Mouse (Mus musculus) MEL (cell line): ENCODE results near the gene Zfp738. TPM values are rescaled to one million over a fixed set of nuclear protein-coding genes. Genes with fewer than 3 reads are reported as not detected.
A peak's percentile ranks its signal among the peaks of the same experiment; 100 is the strongest.

ENCODE experiments used
- DNase-seq: peaks from one replicate; pipeline ENCODE4 v3.0.0; 2011; ENCODE audit warnings: low read depth, low spot score
- H3K27ac ChIP-seq: 2 replicates; pipeline ENCODE4 v1.5.1; 2012; ENCODE audit warnings: low read depth, mild to moderate bottlenecking, control low read depth, low read length, moderate library complexity; ENCODE audit not compliant: control insufficient read depth
- H3K27me3 ChIP-seq, 2 experiments: fragments of 150-350 bp in 1 of 2; sonication (generic) in 1 of 2; 2 replicates each; pipeline ENCODE4 v1.6.1; 2012; ENCODE audit warnings: low read length in 2 of 2, mild to moderate bottlenecking in 2 of 2, improper control_type of control experiment in 1 of 2, moderate library complexity in 1 of 2; ENCODE audit not compliant: insufficient read depth in 2 of 2, control insufficient read depth in 1 of 2
- H3K36me3 ChIP-seq, 2 experiments: 2 replicates each; pipeline ENCODE4 v1.6.1; 2012 to 2014; ENCODE audit warnings: low read length in 2 of 2, improper control_type of control experiment in 1 of 2, inconsistent platforms in 1 of 2, mild to moderate bottlenecking in 1 of 2; ENCODE audit not compliant: insufficient read depth in 2 of 2, control insufficient read depth in 1 of 2
- H3K4me1 ChIP-seq, 2 experiments: fragments of 150-350 bp in 1 of 2; sonication (generic) in 1 of 2; 2 replicates each; pipeline ENCODE4 v1.6.1; 2012; ENCODE audit warnings: low read length in 2 of 2, improper control_type of control experiment in 1 of 2, mild to moderate bottlenecking in 1 of 2; ENCODE audit not compliant: insufficient read depth in 2 of 2, control insufficient read depth in 1 of 2
- H3K4me3 ChIP-seq, 2 experiments: fragments of 150-350 bp in 1 of 2; sonication (generic) in 1 of 2; 2 replicates each; pipeline ENCODE4 v1.5.1; 2012; ENCODE audit warnings: low read depth in 2 of 2, low read length in 2 of 2, mild to moderate bottlenecking in 2 of 2, moderate library complexity in 2 of 2, control low read depth in 1 of 2, improper control_type of control experiment in 1 of 2; ENCODE audit not compliant: control insufficient read depth in 1 of 2, insufficient read depth in 1 of 2
- H3K79me2 ChIP-seq: 2 replicates; pipeline ENCODE4 v1.6.1; 2012; ENCODE audit warnings: mild to moderate bottlenecking, low read length, moderate library complexity; ENCODE audit not compliant: control insufficient read depth, poor library complexity, insufficient read depth
- H3K9ac ChIP-seq: 2 replicates; pipeline ENCODE4 v1.6.1; 2012; ENCODE audit warnings: low read depth, mild to moderate bottlenecking, control low read depth, low read length, moderate library complexity; ENCODE audit not compliant: control insufficient read depth, poor library complexity, severe bottlenecking
- H3K9me3 ChIP-seq: fragments of 150-350 bp; sonication (generic); replicated peaks from 2 replicates; pipeline ENCODE4 v1.6.1; 2012; ENCODE audit warnings: mild to moderate bottlenecking, low read length, improper control_type of control experiment, moderate library complexity; ENCODE audit not compliant: insufficient read depth
- CTCF ChIP-seq, 3 experiments: IDR thresholded peaks in 2 of 3; conservative IDR thresholded peaks in 1 of 3; 2 replicates each; pipeline ENCODE4 v1.5.1; 2011 to 2012; ENCODE audit warnings: low read length in 3 of 3, low read depth in 2 of 3, mild to moderate bottlenecking in 2 of 3, improper control_type of control experiment in 1 of 3, inconsistent platforms in 1 of 3, mixed read lengths in 1 of 3, moderate library complexity in 1 of 3; ENCODE audit not compliant: control insufficient read depth in 1 of 3, insufficient read depth in 1 of 3, poor library complexity in 1 of 3, severe bottlenecking in 1 of 3
- ELF1 ChIP-seq: IDR thresholded peaks from 2 replicates; pipeline ENCODE4 v1.6.1; 2014; ENCODE audit warnings: low read depth, mild to moderate bottlenecking, inconsistent platforms, low read length, improper control_type of control experiment, moderate library complexity
- HCFC1 ChIP-seq: IDR thresholded peaks from 2 replicates; pipeline ENCODE4 v1.6.1; 2012; ENCODE audit warnings: low read depth, mild to moderate bottlenecking, inconsistent platforms, low read length, improper control_type of control experiment, moderate library complexity
- JUND ChIP-seq: IDR thresholded peaks from 2 replicates; pipeline ENCODE4 v1.6.1; 2011; ENCODE audit warnings: low read depth, mild to moderate bottlenecking, improper control_type of control experiment, low read length
- MAZ ChIP-seq: IDR thresholded peaks from 2 replicates; pipeline ENCODE4 v1.6.1; 2012; ENCODE audit warnings: low read depth, mild to moderate bottlenecking, inconsistent platforms, low read length, improper control_type of control experiment
- MYB ChIP-seq: IDR thresholded peaks from 2 replicates; pipeline ENCODE4 v1.6.1; 2011; ENCODE audit warnings: mild to moderate bottlenecking, low read depth, low read length, improper control_type of control experiment
- MYC ChIP-seq: IDR thresholded peaks from 2 replicates; pipeline ENCODE4 v1.6.1; 2011; ENCODE audit warnings: low read depth, mild to moderate bottlenecking, low read length, improper control_type of control experiment, moderate library complexity
- NRF1 ChIP-seq: IDR thresholded peaks from 2 replicates; pipeline ENCODE4 v1.6.1; 2014; ENCODE audit warnings: low read depth, mild to moderate bottlenecking, inconsistent platforms, low read length, improper control_type of control experiment, moderate library complexity; ENCODE audit not compliant: poor library complexity, insufficient read depth, severe bottlenecking
- POLR2A ChIP-seq, 2 experiments: IDR thresholded peaks; 2 replicates each; pipeline ENCODE4 v1.6.1; 2011 to 2012; ENCODE audit warnings: low read length in 2 of 2, mild to moderate bottlenecking in 2 of 2, control low read depth in 1 of 2, improper control_type of control experiment in 1 of 2, low read depth in 1 of 2, moderate library complexity in 1 of 2; ENCODE audit not compliant: control insufficient read depth in 1 of 2, insufficient read depth in 1 of 2, poor library complexity in 1 of 2
- SIN3A ChIP-seq: IDR thresholded peaks from 2 replicates; pipeline ENCODE4 v1.6.1; 2012; ENCODE audit warnings: low read length, improper control_type of control experiment, inconsistent platforms
- USF1 ChIP-seq: IDR thresholded peaks from 2 replicates; pipeline ENCODE4 v1.6.1; 2014; ENCODE audit warnings: low read depth, mild to moderate bottlenecking, inconsistent platforms, low read length, improper control_type of control experiment, moderate library complexity
- ZNF384 ChIP-seq: IDR thresholded peaks from 2 replicates; pipeline ENCODE4 v1.6.1; 2012; ENCODE audit warnings: low read depth, mild to moderate bottlenecking, inconsistent platforms, low read length, improper control_type of control experiment
- polyA plus RNA-seq, 2 experiments: library from polyadenylated mRNA; stranded (reverse) in 1 of 2; unstranded in 1 of 2; fragments of >175 nt in 1 of 2; fragments of >200 nt in 1 of 2; gene quantifications; 2 replicates each; pipeline versions ENCODE4 v1.2.1 to v1.2.4; 2012; ENCODE audit warnings: low replicate concordance in 2 of 2, low read depth in 1 of 2; ENCODE audit not compliant: insufficient read length in 2 of 2, insufficient read depth in 1 of 2, missing spikeins in 1 of 2
- total RNA-seq: library from RNA; depleted of rRNA; stranded (reverse); fragments of 300-350 nt; gene quantifications from 2 replicates; pipeline ENCODE4 v1.2.3, GENCODE M21; 2012; rRNA removed

Zfp738 gene
- total and polyA plus RNA-seq, 3 experiments: 2.0 to 2.4 TPM; not detected in 1

DNA sequence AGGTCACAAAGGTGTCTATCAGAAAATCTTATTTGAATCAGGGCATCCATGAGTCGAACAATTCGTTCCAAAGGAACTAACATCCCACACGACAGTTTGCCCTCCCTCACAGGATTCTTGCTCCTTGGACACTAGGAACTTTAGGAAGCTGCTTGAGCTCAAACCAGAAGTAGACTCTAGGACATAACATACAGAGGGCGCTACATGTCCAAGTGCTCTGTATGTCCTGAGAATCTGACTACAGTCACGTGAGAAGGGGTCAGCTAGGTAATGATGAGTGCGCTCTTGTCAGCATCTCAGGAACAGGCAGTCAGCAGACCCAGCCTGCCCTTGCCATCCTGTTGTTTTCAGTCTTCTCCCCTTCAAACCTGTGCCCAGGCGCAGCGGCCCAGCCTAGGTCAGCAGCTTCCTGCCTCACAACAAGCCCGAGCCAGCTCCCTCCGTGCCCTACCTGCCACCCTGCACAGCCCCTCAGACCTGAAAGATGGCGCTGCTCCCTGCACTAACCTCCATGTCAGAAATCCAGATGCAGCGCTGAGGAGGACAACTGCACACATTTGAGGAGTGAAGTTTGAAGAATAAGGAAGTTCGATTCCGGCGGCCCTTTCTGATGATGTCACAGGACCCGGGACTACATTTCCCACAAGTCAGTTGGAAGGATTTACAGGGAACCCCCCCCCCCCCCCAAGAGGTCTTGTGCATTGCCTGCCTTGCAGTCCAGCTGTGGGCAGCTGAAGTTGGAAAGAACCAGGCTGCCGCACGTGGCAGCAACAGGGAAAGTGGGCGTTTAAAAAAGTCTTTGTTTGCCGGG is 77.6 kb downstream of the Zfp738 start, which contains the start of gene Zfp729b:
Zfp729b (minus strand) TSS at position 642 of the 811 bp plus-strand sequence.
- peak; percentile 90 for DNase-seq
- Histone ChIP-seq H3K4me3 (peak within 1 kb of the TSS; percentile 62 to 67), H3K79me2 (no peaks in the 10 kb centered on the region), H3K9ac (peak within 1 kb of the TSS; percentile 34), H3K4me1 (no peaks in the 10 kb centered on the region), H3K36me3 (no peaks in the 10 kb centered on the region), H3K27me3 (no peaks in the 10 kb centered on the region), H3K9me3 (no peaks in the 10 kb centered on the region), H3K27ac (no peak within 1 kb of the TSS)
- TF ChIP-seq ELF1 (peak; percentile 66), SIN3A (peak; percentile 66), POLR2A (IDR thresholded peaks at IDR 0.05; ENCODE audit: control insufficient read depth in 1 of 2, insufficient read depth in 1 of 2, low read depth in 1 of 2, low read length in 2 of 2, poor library complexity in 1 of 2) (peak in 1 of 2 experiments; percentile 19; a peak in 1 of 4 replicates), MYC (no peak), MAZ (no peak), NRF1 (no peak), JUND (no peak), CTCF (IDR thresholded peaks at IDR 0.05 in 2 of 3, conservative IDR thresholded peaks at IDR 0.05 in 1 of 3; ENCODE audit: control insufficient read depth in 1 of 3, insufficient read depth in 1 of 3, low read depth in 2 of 3, low read length in 3 of 3, poor library complexity in 1 of 3, severe bottlenecking in 1 of 3) (0 out of 6 replicates have a peak, but pooled peaks of 1 of the 3 experiments have one; percentile 6), MYB (no peak), HCFC1 (peak; percentile 75), ZNF384 (no peak), USF1 (peak; percentile 28; the same call in 1 of the 2 replicates)

Other genes starting within 250 kb of the Zfp738 start
- 4.8 and 6.1 TPM in 2 replicates for gene Zfp874a, start 235.4 kb downstream of the Zfp738 start, total RNA-seq
- 1 to 10 TPM in 1 of 2 experiments, not detected in 1; 4.1 TPM for gene Zfp874a, start 235.4 kb downstream of the Zfp738 start, polyA plus RNA-seq
- gene Zfp874b, start 202.8 kb downstream of the Zfp738 start, total RNA-seq: 4.4 and 4.9 TPM in 2 replicates
- 1 to 10 TPM in 1 of 2 experiments, not detected in 1; 3.5 TPM for gene Zfp874b, start 202.8 kb downstream of the Zfp738 start, polyA plus RNA-seq
- 3.5 and 4.8 TPM in 2 replicates for gene Zfp58, start 186.5 kb downstream of the Zfp738 start, total RNA-seq
- 1 to 10 TPM in 1 of 2 experiments, not detected in 1; 3.2 TPM for gene Zfp58, start 186.5 kb downstream of the Zfp738 start, polyA plus RNA-seq
- gene Gm26965, start 160.9 kb downstream of the Zfp738 start, total RNA-seq: not detected in 2 replicates
- gene Gm26965, start 160.9 kb downstream of the Zfp738 start, polyA plus RNA-seq: not detected
- gene Zfp87, start 160.9 kb downstream of the Zfp738 start, total RNA-seq: 17.8 and 28.4 TPM in 2 replicates
- gene Zfp87, start 160.9 kb downstream of the Zfp738 start, polyA plus RNA-seq: 10 to 100 TPM in 1 of 2 experiments, not detected in 1; 11.7 TPM
- 4.3 and 4.9 TPM in 2 replicates for gene Zfp748, start 133.2 kb downstream of the Zfp738 start, total RNA-seq
- gene Zfp748, start 133.2 kb downstream of the Zfp738 start, polyA plus RNA-seq: 1 to 10 TPM in 1 of 2 experiments, not detected in 1; 4.0 TPM
- 6.0 and 7.0 TPM in 2 replicates for gene Zfp729b, start 77.4 kb downstream of the Zfp738 start, total RNA-seq
- 1 to 10 TPM in 1 of 2 experiments, not detected in 1; 5.0 TPM for gene Zfp729b, start 77.4 kb downstream of the Zfp738 start, polyA plus RNA-seq
- gene Gm49345, start 49.3 kb downstream of the Zfp738 start, total RNA-seq: 1.6 and 1.7 TPM in 2 replicates
- under 1 TPM in 1 of 2 experiments, not detected in 1; 0.54 TPM for gene Gm49345, start 49.3 kb downstream of the Zfp738 start, polyA plus RNA-seq
- gene Zfp729a, start 49.3 kb downstream of the Zfp738 start, total RNA-seq: 1.9 and 2.7 TPM in 2 replicates
- gene Zfp729a, start 49.3 kb downstream of the Zfp738 start, polyA plus RNA-seq: 1 to 10 TPM in 1 of 2 experiments, not detected in 1; 2.6 TPM
- 3.7 and 3.9 TPM in 2 replicates for gene Zfp65, start 42.1 kb upstream of the Zfp738 start, total RNA-seq
- gene Zfp65, start 42.1 kb upstream of the Zfp738 start, polyA plus RNA-seq: 1 to 10 TPM in 1 of 2 experiments, not detected in 1; 2.9 TPM
- 1.4 and 2.1 TPM in 2 replicates for gene Zfp85, start 68.2 kb upstream of the Zfp738 start, total RNA-seq
- gene Zfp85, start 68.2 kb upstream of the Zfp738 start, polyA plus RNA-seq: 1 to 10 TPM in 1 of 2 experiments, not detected in 1; 1.6 TPM
- not detected in 2 replicates for gene Zfp493, start 92.6 kb upstream of the Zfp738 start, total RNA-seq
- gene Zfp493, start 92.6 kb upstream of the Zfp738 start, polyA plus RNA-seq: under 1 TPM in 1 of 2 experiments, not detected in 1; 0.38 TPM
- gene Zfp273, start 126.7 kb upstream of the Zfp738 start, total RNA-seq: 0.39 and 0.58 TPM in 2 replicates
- gene Zfp273, start 126.7 kb upstream of the Zfp738 start, polyA plus RNA-seq: under 1 TPM in 1 of 2 experiments, not detected in 1; 0.77 TPM
- gene Gm10037, start 144.0 kb upstream of the Zfp738 start, total RNA-seq: not detected in 2 replicates
- gene Gm10037, start 144.0 kb upstream of the Zfp738 start, polyA plus RNA-seq: not detected
- gene BC048507, start 176.3 kb upstream of the Zfp738 start, total RNA-seq: not detected in 2 replicates
- gene BC048507, start 176.3 kb upstream of the Zfp738 start, polyA plus RNA-seq: not detected